Mouse (Mus musculus): ENCODE results near the gene Lbr.

Lbr gene

GRCm38 (mm10) chr1:181769392-181769791, 73.5 kb downstream of the Lbr start:
- DNase-seq: no peak
